In the genomic region with DNA sequence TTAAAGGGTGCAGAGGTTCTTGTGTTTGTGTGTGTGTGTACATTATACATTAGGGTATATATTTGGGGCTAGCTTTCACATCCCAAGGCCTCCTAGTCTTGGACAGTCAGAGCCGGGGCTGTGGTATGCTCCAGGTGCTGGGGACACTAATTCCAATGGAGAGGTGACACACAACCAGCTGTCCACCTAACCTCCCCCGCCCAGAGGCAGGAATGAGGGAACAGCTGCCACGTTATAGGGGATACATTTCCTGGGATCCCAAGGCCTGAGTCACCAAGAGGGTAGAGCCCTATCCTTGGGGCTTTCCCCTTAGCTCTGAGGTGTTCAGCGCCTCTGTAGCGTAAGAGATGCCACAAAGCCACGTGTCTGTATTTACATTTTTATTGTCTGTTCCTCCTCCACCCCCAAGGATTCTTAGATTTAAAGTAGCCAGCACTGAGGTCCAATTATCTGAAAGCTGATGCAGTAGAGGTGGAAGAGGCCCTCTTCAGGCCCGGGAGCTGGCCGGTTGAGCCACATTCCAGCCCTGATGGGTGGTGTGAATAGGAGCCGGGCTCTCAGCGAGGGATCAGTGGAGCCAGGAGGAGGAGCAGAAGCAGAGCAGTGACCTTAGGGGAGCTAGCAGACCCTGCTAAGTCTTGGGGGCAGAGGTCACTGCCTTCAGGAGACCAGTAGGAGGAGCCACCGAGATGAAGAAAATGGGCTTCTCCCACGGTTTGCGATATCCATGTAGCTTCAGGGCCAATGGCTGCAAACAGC, we compare ENCODE assay signal across 8 mouse cellular contexts. TPM values are rescaled to one million over a fixed set of nuclear protein-coding genes. Genes with fewer than 3 reads are reported as not detected.
A peak's percentile ranks its signal among the peaks of the same experiment; 100 is the strongest.
DNase-seq lines count a peak whose midpoint lies in the region; ATAC-seq and TF ChIP-seq lines count a peak whose summit lies in the region.

No protein-coding gene starts in this region.

- no peak overlapping the region for H3K27ac ChIP-seq in layer of hippocampus, adult 2 months

- DNase-seq in 3T3-L1 (ENCODE audit: low read depth, low spot score) = peak; percentile 71
- peak; percentile 40 for DNase-seq in Muller cell, postnatal 12 days (ENCODE audit: inconsistent ontology term)
- peak; percentile 48 for DNase-seq in kidney, adult 18-20 months
- peak; percentile 85 to 90 for DNase-seq in lung, adult 18-20 months
- DNase-seq in cerebellum, postnatal 25 days = no peak
- no peak for DNase-seq in layer of hippocampus, adult 2 months (ENCODE audit: low spot score in 2 of 2)
- DNase-seq in left cerebral cortex, adult 11 months (ENCODE audit: low spot score) = no peak

- no peak overlapping the region for H3K4me3 ChIP-seq in layer of hippocampus, adult 2 months

- no peak for ATAC-seq in megakaryocyte, adult 5-6 weeks (ENCODE audit: poor library complexity, severe bottlenecking)

- no peak for TF ChIP-seq CTCF in layer of hippocampus, adult 2 months (conservative IDR thresholded peaks at IDR 0.05)

RNA-seq across cellular contexts. Expression of a gene that starts 2.5 kb away (rescaled TPM):
- total RNA-seq in megakaryocyte, adult 5-6 weeks (2015) = not detected in 2 replicates
- not detected in 2 replicates for total RNA-seq in megakaryocyte, adult 5-6 weeks (2017)
- under 1 TPM; 0.20 to 0.66 TPM for total RNA-seq in layer of hippocampus, adult 2 months (2021)

RNA-seq across cellular contexts. Expression of a gene that starts 14.1 kb away (rescaled TPM):
- total RNA-seq in megakaryocyte, adult 5-6 weeks (2015) = 0.78 and 1.1 TPM in 2 replicates
- total RNA-seq in megakaryocyte, adult 5-6 weeks (2017) = 1.7 TPM in 1 of 2 replicates, not detected in the other
- 10 to 100 TPM in 1 of 2 experiments, 1 to 10 TPM in 1; 9.7 to 10.6 TPM for total RNA-seq in layer of hippocampus, adult 2 months (2021)

RNA-seq across cellular contexts. Expression of a gene that starts 20.1 kb away (rescaled TPM):
- 20.1 and 24.6 TPM in 2 replicates for total RNA-seq in megakaryocyte, adult 5-6 weeks (2015)
- 22.7 and 23.6 TPM in 2 replicates for total RNA-seq in megakaryocyte, adult 5-6 weeks (2017)
- 10 to 100 TPM; 31.7 to 34.3 TPM for total RNA-seq in layer of hippocampus, adult 2 months (2021)

RNA-seq across cellular contexts. Expression of a gene that starts 28.6 kb away (rescaled TPM):
- 45.1 and 47.9 TPM in 2 replicates for total RNA-seq in megakaryocyte, adult 5-6 weeks (2015)
- 31.2 and 35.5 TPM in 2 replicates for total RNA-seq in megakaryocyte, adult 5-6 weeks (2017)
- 10 to 100 TPM; 36.9 to 41.7 TPM for total RNA-seq in layer of hippocampus, adult 2 months (2021)

RNA-seq across cellular contexts. Expression of a gene that starts 34.8 kb away (rescaled TPM):
- total RNA-seq in megakaryocyte, adult 5-6 weeks (2015) = 106 and 143 TPM in 2 replicates
- total RNA-seq in megakaryocyte, adult 5-6 weeks (2017) = 31.4 and 61.8 TPM in 2 replicates
- total RNA-seq in layer of hippocampus, adult 2 months (2021) = 100 to 1,000 TPM; 345 to 392 TPM

Comparison
In these comparisons a context has a peak if more than half of its experiments do, and no peak if none do; other contexts are left out.
1. DNase-seq: peak in 3T3-L1 (single experiment), Muller cell, postnatal 12 days (single experiment), kidney, adult 18-20 months (single experiment) and lung, adult 18-20 months (2 of 2); none in cerebellum, postnatal 25 days (0 of 2), layer of hippocampus, adult 2 months (0 of 2) and left cerebral cortex, adult 11 months (single experiment).